Mouse (Mus musculus) lung, adult 2 months (tissue): ENCODE measurements at regions not wholly inside any gene's neighbourhood (a gene's known extent, or its start where the extent isn't known, plus 50 kb on each side); places are given as distances from the start of the nearest gene placed in this dataset.

Experiments
- CTCF ChIP-seq: fragments of 200-500 bp; IDR thresholded peaks from 2 replicates; pipeline ENCODE4 v1.5.1; 2011; ENCODE audit warnings: mild to moderate bottlenecking, low read length, control low read depth; ENCODE audit not compliant: insufficient read depth
- POLR2A ChIP-seq: fragments of 200-500 bp; IDR thresholded peaks from 2 replicates; pipeline ENCODE4 v1.6.1; 2011; ENCODE audit warnings: low read depth, mild to moderate bottlenecking, control low read depth, low read length, borderline replicate concordance; ENCODE audit errors: extremely low read depth

- TF ChIP-seq POLR2A (no peak), CTCF (no peak)
Measured at GRCm38 (mm10) chr2:146721184-146721715, 134.4 kb upstream of the Kiz start.
